Mouse (Mus musculus) heart, adult 9 months (tissue): ENCODE measurements around the gene Luzp4.
"Not testable (repeated sequence)": the region's sequence is repeated elsewhere in the genome, so short reads cannot be mapped to it uniquely, and the experiment has no call there.

Experiments used
- DNase-seq, 2 experiments: peaks; one replicate each; pipeline ENCODE4 v3.0.0; 2022; ENCODE audit warnings: low spot score in 2 of 2

Gene Luzp4

GRCm38 (mm10) chrX:148857340-148857739 lies at the start of gene Luzp4:
Gene Luzp4 (plus strand): TSS chrX:148857640.
- DNase-seq: not testable (repeated sequence)

- not testable (repeated sequence) for DNase-seq
Measured at GRCm38 (mm10) chrX:148841801-148842200, 15.6 kb upstream of the Luzp4 start.
